In genomic region chr10:79937775-79938526, GRCm38 (mm10) we compare ENCODE assay signal across 11 mouse cellular contexts. TPM values are rescaled to one million over a fixed set of nuclear protein-coding genes. Genes with fewer than 3 reads are reported as not detected.
DNase-seq lines count a peak whose midpoint lies in the region; ATAC-seq and TF ChIP-seq lines count a peak whose summit lies in the region.
"Had no signal": no experiment of that assay in that cellular context is flagged by ENCODE, and none has a peak within 500 bp of the region (broad histone marks: within the 10 kb centered on the region; RNA-seq: fewer than 3 reads in every experiment).

No protein-coding gene starts in this region.

- no peak for DNase-seq in heart, adult 9 months (ENCODE audit: low spot score in 2 of 2)
- peak; percentile 59 to 70 for DNase-seq in kidney, adult 8-10 months
- no peak for DNase-seq in liver, embryonic 13.5 days
- no peak for DNase-seq in right cerebral cortex, adult 18-20 months
- DNase-seq in ovary, postnatal 36 days (ENCODE audit: low spot score) = no peak
- DNase-seq: embryo, embryonic 11 days; forebrain, postnatal 0 days; layer of hippocampus, postnatal 36 days had no signal

- H3K27me3 ChIP-seq in heart, embryonic 16.5 days (ENCODE audit: control insufficient read depth, insufficient read depth, low read length) = no peaks in the 10 kb centered on the region
- H3K27me3 ChIP-seq in liver, embryonic 13.5 days = no peaks in the 10 kb centered on the region
- no peaks in the 10 kb centered on the region for H3K27me3 ChIP-seq in forebrain, embryonic 13.5 days

- TF ChIP-seq CTCF in bone marrow, adult 2 months (IDR thresholded peaks at IDR 0.05; ENCODE audit: control insufficient read depth, insufficient read depth, low read length) = no peak

- no peaks in the 10 kb centered on the region for H3K36me3 ChIP-seq in heart, embryonic 16.5 days (ENCODE audit: control insufficient read depth, insufficient read depth)
- peaks cover 45% of the 10 kb centered on the region for H3K36me3 ChIP-seq in liver, embryonic 13.5 days
- H3K36me3 ChIP-seq in forebrain, embryonic 13.5 days (ENCODE audit: poor library complexity, severe bottlenecking) = peaks cover 10% of the 10 kb centered on the region

- no peak for ATAC-seq in heart, embryonic 16.5 days (replicated peaks; ENCODE audit: extremely low read depth, insufficient read depth, low FRiP score)
- ATAC-seq in liver, embryonic 13.5 days (ENCODE audit: low read depth) = peak; percentile 47
- ATAC-seq in forebrain, embryonic 13.5 days = no peak
- ATAC-seq: forebrain, postnatal 0 days had no signal

- H3K4me1 ChIP-seq in heart, embryonic 16.5 days (ENCODE audit: control insufficient read depth, insufficient read depth, low read length) = peaks cover 53% of the 10 kb centered on the region
- H3K4me1 ChIP-seq in bone marrow, adult 2 months (ENCODE audit: control insufficient read depth, insufficient read depth, low read length) = peaks cover 29% of the 10 kb centered on the region
- H3K4me1 ChIP-seq in liver, embryonic 13.5 days (replicated peaks) = peaks cover 98% of the 10 kb centered on the region
- H3K4me1 ChIP-seq in forebrain, embryonic 13.5 days = peaks cover 21% of the 10 kb centered on the region

- H3K27ac ChIP-seq in heart, embryonic 16.5 days (ENCODE audit: low read length) = no peak overlapping the region
- H3K27ac ChIP-seq in bone marrow, adult 2 months (ENCODE audit: control insufficient read depth, insufficient read depth, low read depth, low read length, poor library complexity) = peak overlapping the region; percentile 32
- H3K27ac ChIP-seq in liver, embryonic 13.5 days = peak overlapping the region; percentile 75
- no peak overlapping the region for H3K27ac ChIP-seq in forebrain, embryonic 13.5 days

- no peaks in the 10 kb centered on the region for H3K9me3 ChIP-seq in heart, embryonic 16.5 days (replicated peaks; ENCODE audit: control insufficient read depth, low read length)
- H3K9me3 ChIP-seq in liver, embryonic 13.5 days (replicated peaks) = no peaks in the 10 kb centered on the region
- no peaks in the 10 kb centered on the region for H3K9me3 ChIP-seq in forebrain, embryonic 13.5 days (replicated peaks)

- no peak overlapping the region for H3K9ac ChIP-seq in heart, embryonic 16.5 days (ENCODE audit: low read length)
- no peak overlapping the region for H3K9ac ChIP-seq in liver, embryonic 13.5 days
- no peak overlapping the region for H3K9ac ChIP-seq in forebrain, embryonic 13.5 days
- H3K9ac ChIP-seq: forebrain, postnatal 0 days had no signal

- no peak overlapping the region for H3K4me3 ChIP-seq in heart, embryonic 16.5 days (ENCODE audit: low read length)
- H3K4me3 ChIP-seq in bone marrow, adult 2 months (replicated peaks; ENCODE audit: control insufficient read depth, low read depth, low read length) = no peak overlapping the region
- H3K4me3 ChIP-seq in liver, embryonic 13.5 days (replicated peaks) = no peak overlapping the region
- H3K4me3 ChIP-seq in forebrain, embryonic 13.5 days = no peak overlapping the region

- peak; percentile 5; the same call in 1 of the 2 replicates for TF ChIP-seq POLR2A in bone marrow, adult 2 months (IDR thresholded peaks at IDR 0.05; ENCODE audit: borderline replicate concordance, control insufficient read depth, low read depth, low read length)

- H3K4me2 ChIP-seq in heart, embryonic 16.5 days (ENCODE audit: low read depth, low read length) = peak overlapping the region; percentile 60
- peak overlapping the region; percentile 6; the same call in 1 of the 2 replicates for H3K4me2 ChIP-seq in liver, embryonic 13.5 days
- no peak overlapping the region for H3K4me2 ChIP-seq in forebrain, embryonic 13.5 days

- WGBS in heart, embryonic 16.5 days = 81% methylated on average over 11 of the region's 11 CpGs
- 53% methylated on average over 11 of the region's 11 CpGs for WGBS in bone marrow, adult 2 months
- 68% methylated on average over 11 of the region's 11 CpGs for WGBS in liver, embryonic 13.5 days (ENCODE audit: insufficient replicate concordance)
- 76% methylated on average over 11 of the region's 11 CpGs for WGBS in forebrain, embryonic 13.5 days

RNA-seq across cellular contexts. Expression of gene Arid3a, which starts 11.1 kb away (rescaled TPM):
- polyA plus RNA-seq in heart, embryonic 16.5 days (2015; fragmentation: Nextera tagmentation; extraction: Ambion mirVana) = 1.5 and 2.3 TPM in 2 replicates
- 12.4 and 27.6 TPM in 2 replicates for polyA plus RNA-seq in bone marrow, adult 2 months (2011; ENCODE audit: insufficient read depth, insufficient read length, low replicate concordance, missing spikeins)
- polyA plus RNA-seq in liver, embryonic 13.5 days (2015; fragmentation: Nextera tagmentation; extraction: Ambion mirVana) = 5.4 and 5.7 TPM in 2 replicates
- polyA plus RNA-seq in forebrain, embryonic 13.5 days (2015; fragmentation: Nextera tagmentation; extraction: Ambion mirVana) = 2.5 and 3.6 TPM in 2 replicates

RNA-seq across cellular contexts. Expression of gene R3hdm4, which starts 16.9 kb away (rescaled TPM):
- 112 and 114 TPM in 2 replicates for polyA plus RNA-seq in heart, embryonic 16.5 days (2015; fragmentation: Nextera tagmentation; extraction: Ambion mirVana)
- polyA plus RNA-seq in bone marrow, adult 2 months (2011; ENCODE audit: insufficient read depth, insufficient read length, low replicate concordance, missing spikeins) = 182 and 197 TPM in 2 replicates
- polyA plus RNA-seq in liver, embryonic 13.5 days (2015; fragmentation: Nextera tagmentation; extraction: Ambion mirVana) = 63.0 and 63.8 TPM in 2 replicates
- polyA plus RNA-seq in forebrain, embryonic 13.5 days (2015; fragmentation: Nextera tagmentation; extraction: Ambion mirVana) = 200 and 217 TPM in 2 replicates

RNA-seq across cellular contexts. Expression of gene Kiss1r, which starts 21.2 kb away (rescaled TPM):
- 0.49 and 0.64 TPM in 2 replicates for polyA plus RNA-seq in heart, embryonic 16.5 days (2015; fragmentation: Nextera tagmentation; extraction: Ambion mirVana)
- polyA plus RNA-seq in bone marrow, adult 2 months (2011; ENCODE audit: insufficient read depth, insufficient read length, low replicate concordance, missing spikeins) = 1.5 TPM in 1 of 2 replicates, not detected in the other
- polyA plus RNA-seq in liver, embryonic 13.5 days (2015; fragmentation: Nextera tagmentation; extraction: Ambion mirVana) = 0.19 and 0.28 TPM in 2 replicates
- 1.0 and 1.3 TPM in 2 replicates for polyA plus RNA-seq in forebrain, embryonic 13.5 days (2015; fragmentation: Nextera tagmentation; extraction: Ambion mirVana)

RNA-seq across cellular contexts. Expression of gene Wdr18, which starts 22.0 kb away (rescaled TPM):
- polyA plus RNA-seq in heart, embryonic 16.5 days (2015; fragmentation: Nextera tagmentation; extraction: Ambion mirVana) = 69.6 TPM in 2 replicates
- 26.7 and 43.3 TPM in 2 replicates for polyA plus RNA-seq in bone marrow, adult 2 months (2011; ENCODE audit: insufficient read depth, insufficient read length, low replicate concordance, missing spikeins)
- polyA plus RNA-seq in liver, embryonic 13.5 days (2015; fragmentation: Nextera tagmentation; extraction: Ambion mirVana) = 78.2 and 83.0 TPM in 2 replicates
- 80.2 and 94.8 TPM in 2 replicates for polyA plus RNA-seq in forebrain, embryonic 13.5 days (2015; fragmentation: Nextera tagmentation; extraction: Ambion mirVana)

RNA-seq across cellular contexts. Expression of gene Gm26602, which starts 27.3 kb away (rescaled TPM):
- polyA plus RNA-seq in heart, embryonic 16.5 days (2015; fragmentation: Nextera tagmentation; extraction: Ambion mirVana) = 2.4 and 13.2 TPM in 2 replicates
- polyA plus RNA-seq in bone marrow, adult 2 months (2011; ENCODE audit: insufficient read depth, insufficient read length, low replicate concordance, missing spikeins) = not detected in 2 replicates
- polyA plus RNA-seq in liver, embryonic 13.5 days (2015; fragmentation: Nextera tagmentation; extraction: Ambion mirVana) = 11.3 TPM in 1 of 2 replicates, not detected in the other
- polyA plus RNA-seq in forebrain, embryonic 13.5 days (2015; fragmentation: Nextera tagmentation; extraction: Ambion mirVana) = 33.6 TPM in 1 of 2 replicates, not detected in the other

Comparison
In these comparisons a context has a peak if more than half of its experiments do, and no peak if none do; other contexts are left out.
1. H3K27ac ChIP-seq: peak in bone marrow, adult 2 months (single experiment) and liver, embryonic 13.5 days (single experiment); none in heart, embryonic 16.5 days (single experiment) and forebrain, embryonic 13.5 days (single experiment).
2. DNase-seq: peak in kidney, adult 8-10 months (2 of 2); none in heart, adult 9 months (0 of 2), liver, embryonic 13.5 days (single experiment), right cerebral cortex, adult 18-20 months (single experiment) and ovary, postnatal 36 days (single experiment).